Mouse (Mus musculus) heart, adult 2 months (tissue): ENCODE measurements around the gene 2810459M11Rik.

Source experiments
- CTCF ChIP-seq: fragments of 200-600 bp; IDR thresholded peaks from 2 replicates; pipeline ENCODE4 v1.8.1; 2022; ENCODE audit warnings: antibody characterized with exemption, mild to moderate bottlenecking, moderate library complexity
- EP300 ChIP-seq: fragments of 200-500 bp; IDR thresholded peaks from 2 replicates; pipeline ENCODE4 v1.6.1; 2011; ENCODE audit warnings: low read depth, low read length, control low read depth; ENCODE audit not compliant: insufficient read depth
- POLR2A ChIP-seq: fragments of 200-500 bp; IDR thresholded peaks from 2 replicates; pipeline ENCODE4 v1.6.1; 2011; ENCODE audit warnings: mild to moderate bottlenecking, low read depth, low read length, control low read depth; ENCODE audit not compliant: insufficient read depth

- peak; percentile 55 for TF ChIP-seq POLR2A
- peak; percentile 92 for TF ChIP-seq CTCF
- TF ChIP-seq EP300, result 0 out of 2 replicates have a peak, but pooled peaks have one; percentile 59
Observed at GRCm38 (mm10) chr1:86064271-86064991, 18.8 kb downstream of the 2810459M11Rik start, which contains the start of gene Psmd1.
